21 mouse cellular contexts compared by ENCODE assay signal in genomic region chr7:128244410-128245025, GRCm38 (mm10). TPM values are rescaled to one million over a fixed set of nuclear protein-coding genes. Genes with fewer than 3 reads are reported as not detected.
A peak's percentile ranks its signal among the peaks of the same experiment; 100 is the strongest.
DNase-seq lines count a peak whose midpoint lies in the region; ATAC-seq and TF ChIP-seq lines count a peak whose summit lies in the region.
"Had no signal": no experiment of that assay in that cellular context is flagged by ENCODE, and none has a peak within 500 bp of the region (broad histone marks: within the 10 kb centered on the region; RNA-seq: fewer than 3 reads in every experiment).

No protein-coding gene starts in this region.

- H3K9me3 ChIP-seq in heart, embryonic 11.5 days (replicated peaks; ENCODE audit: control insufficient read depth, low read length), result no peaks in the 10 kb centered on the region
- no peaks in the 10 kb centered on the region for H3K9me3 ChIP-seq in embryonic facial prominence, embryonic 10.5 days
- H3K9me3 ChIP-seq: limb, embryonic 13.5 days had no signal

- H3K79me2 ChIP-seq in liver, adult 2 months (ENCODE audit: control insufficient read depth, insufficient read depth, low read length), result no peaks in the 10 kb centered on the region

- no peak overlapping the region for H3K4me2 ChIP-seq in heart, embryonic 11.5 days
- H3K4me2 ChIP-seq: limb, embryonic 13.5 days had no signal

- H3K27me3 ChIP-seq in heart, embryonic 11.5 days (ENCODE audit: control insufficient read depth, insufficient read depth, low read length), result no peaks in the 10 kb centered on the region
- H3K27me3 ChIP-seq in liver, adult 2 months (ENCODE audit: control insufficient read depth, insufficient read depth, low read length), result no peaks in the 10 kb centered on the region
- peaks cover 22% of the 10 kb centered on the region for H3K27me3 ChIP-seq in embryonic facial prominence, embryonic 10.5 days (replicated peaks; ENCODE audit: low read depth, poor library complexity, severe bottlenecking)
- H3K27me3 ChIP-seq: limb, embryonic 13.5 days had no signal

- ATAC-seq in heart, embryonic 11.5 days (replicated peaks; ENCODE audit: insufficient number of reproducible peaks, low FRiP score, low TSS enrichment), result no peak
- ATAC-seq: liver, postnatal 0 days had no signal

- peaks cover 19% of the 10 kb centered on the region for H3K4me1 ChIP-seq in heart, embryonic 11.5 days (ENCODE audit: control insufficient read depth, insufficient read depth, low read length)
- no peaks in the 10 kb centered on the region for H3K4me1 ChIP-seq in liver, adult 2 months (ENCODE audit: control insufficient read depth, insufficient read depth, low read length)
- peaks cover 66% of the 10 kb centered on the region for H3K4me1 ChIP-seq in embryonic facial prominence, embryonic 10.5 days

- no peak overlapping the region; the same call in 1 of the 2 replicates for H3K9ac ChIP-seq in heart, embryonic 11.5 days (ENCODE audit: low read depth, low read length)
- peak overlapping the region; percentile 54 for H3K9ac ChIP-seq in liver, adult 2 months (ENCODE audit: low read depth, low read length)
- H3K9ac ChIP-seq: limb, embryonic 13.5 days; liver, postnatal 0 days had no signal

- no peak for TF ChIP-seq CTCF in liver, adult 2 months (IDR thresholded peaks at IDR 0.05; ENCODE audit: low read depth, low read length)

- WGBS in heart, embryonic 11.5 days (ENCODE audit: insufficient replicate concordance), result 88% methylated on average over 18 of the region's 18 CpGs
- 90% methylated on average over 18 of the region's 18 CpGs for WGBS in liver, adult 2 months
- 84% methylated on average over 18 of the region's 18 CpGs for WGBS in embryonic facial prominence, embryonic 10.5 days

- no peak overlapping the region for H3K4me3 ChIP-seq in heart, embryonic 11.5 days (ENCODE audit: low read depth, low read length)
- H3K4me3 ChIP-seq in liver, adult 2 months (ENCODE audit: insufficient read depth, low read depth, low read length), result peak overlapping the region; percentile 31; the same call in 1 of the 2 replicates
- H3K4me3 ChIP-seq in embryonic facial prominence, embryonic 10.5 days, result no peak overlapping the region
- H3K4me3 ChIP-seq: limb, embryonic 13.5 days had no signal

- H3K36me3 ChIP-seq in heart, embryonic 11.5 days (ENCODE audit: control insufficient read depth, insufficient read depth, low read length), result peaks cover 24% of the 10 kb centered on the region
- H3K36me3 ChIP-seq in liver, adult 2 months (ENCODE audit: control insufficient read depth, insufficient read depth, low read length), result peaks cover 3% of the 10 kb centered on the region; the same call in 1 of the 2 replicates
- peaks cover 56% of the 10 kb centered on the region for H3K36me3 ChIP-seq in embryonic facial prominence, embryonic 10.5 days (replicated peaks)

- DNase-seq in heart, adult 11 months, result peak; percentile 93
- no peak for DNase-seq in liver, adult 2 months (ENCODE audit: extremely low read depth, low read depth, low spot score)
- DNase-seq in liver (no peak), 3T3-L1 (ENCODE audit: low read depth, low spot score) (peak; percentile 80)
- no peak for DNase-seq in embryonic facial prominence, embryonic 10.5 days (ENCODE audit: low spot score)
- no peak for DNase-seq in embryo, embryonic 10 days (ENCODE audit: low spot score)
- no peak for DNase-seq in thymus, postnatal 4 days
- DNase-seq: adrenal gland, postnatal 36 days; cerebellum, postnatal 10 days; liver, postnatal 0 days; retina, postnatal 1 day; thymus, adult 2 months had no signal

- H3K27ac ChIP-seq in heart, embryonic 11.5 days (ENCODE audit: low read depth, low read length), result no peak overlapping the region
- peak overlapping the region; percentile 27; the same call in 1 of the 2 replicates for H3K27ac ChIP-seq in liver, adult 2 months (replicated peaks; ENCODE audit: insufficient read depth, low read depth, low read length)
- peak overlapping the region; percentile 72; the same call in 1 of the 2 replicates for H3K27ac ChIP-seq in embryonic facial prominence, embryonic 10.5 days (replicated peaks)
- H3K27ac ChIP-seq: limb, embryonic 13.5 days had no signal

- no peak for TF ChIP-seq POLR2A in liver, adult 2 months (IDR thresholded peaks at IDR 0.05; ENCODE audit: extremely low read depth, insufficient read depth, low read length)

RNA-seq across cellular contexts. Expression of gene Tgfb1i1, which starts 2.1 kb away (rescaled TPM):
- 168 and 172 TPM in 2 replicates for polyA plus RNA-seq in heart, embryonic 11.5 days (2014; fragmentation: Nextera tagmentation; extraction: Ambion mirVana)
- total RNA-seq in liver, adult 2 months (2014; rRNA removed), result 0.65 and 1.1 TPM in 2 replicates
- 1.6 and 2.0 TPM in 2 replicates for polyA plus RNA-seq in liver, adult 2 months (2012; rRNA removed)
- polyA plus RNA-seq in embryonic facial prominence, embryonic 10.5 days (2016; fragmentation: Nextera tagmentation; extraction: Ambion mirVana), result 23.6 and 25.3 TPM in 2 replicates
- total RNA-seq: MEL had no signal

RNA-seq across cellular contexts. Expression of gene 9130023H24Rik, which starts 6.7 kb away (rescaled TPM):
- 6.6 and 7.9 TPM in 2 replicates for polyA plus RNA-seq in heart, embryonic 11.5 days (2014; fragmentation: Nextera tagmentation; extraction: Ambion mirVana)
- total RNA-seq in liver, adult 2 months (2014; rRNA removed), result 1.8 and 2.4 TPM in 2 replicates
- 0.91 and 1.4 TPM in 2 replicates for polyA plus RNA-seq in liver, adult 2 months (2012; rRNA removed)
- 9.2 and 10.4 TPM in 2 replicates for polyA plus RNA-seq in embryonic facial prominence, embryonic 10.5 days (2016; fragmentation: Nextera tagmentation; extraction: Ambion mirVana)

RNA-seq across cellular contexts. Expression of gene Armc5, which starts 7.4 kb away (rescaled TPM):
- polyA plus RNA-seq in heart, embryonic 11.5 days (2014; fragmentation: Nextera tagmentation; extraction: Ambion mirVana), result 7.7 and 8.7 TPM in 2 replicates
- 2.1 and 3.2 TPM in 2 replicates for total RNA-seq in liver, adult 2 months (2014; rRNA removed)
- 11.3 and 12.7 TPM in 2 replicates for polyA plus RNA-seq in liver, adult 2 months (2012; rRNA removed)
- polyA plus RNA-seq in embryonic facial prominence, embryonic 10.5 days (2016; fragmentation: Nextera tagmentation; extraction: Ambion mirVana), result 17.5 and 19.1 TPM in 2 replicates

RNA-seq across cellular contexts. Expression of gene Slc5a2, which starts 20.9 kb away (rescaled TPM):
- 0.83 TPM in 1 of 2 replicates, not detected in the other for polyA plus RNA-seq in heart, embryonic 11.5 days (2014; fragmentation: Nextera tagmentation; extraction: Ambion mirVana)
- 0.07 TPM in 1 of 2 replicates, not detected in the other for total RNA-seq in liver, adult 2 months (2014; rRNA removed)
- polyA plus RNA-seq in liver, adult 2 months (2012; rRNA removed), result not detected in 2 replicates
- polyA plus RNA-seq in embryonic facial prominence, embryonic 10.5 days (2016; fragmentation: Nextera tagmentation; extraction: Ambion mirVana), result 0.10 and 0.28 TPM in 2 replicates
- total RNA-seq: adrenal gland, postnatal 36 days; gastrocnemius, adult 8-10 months; neutrophil, adult 5-6 weeks had no signal
- polyA plus RNA-seq: intestine, embryonic 14.5 days; large intestine, adult 2 months had no signal

RNA-seq across cellular contexts. Expression of gene Cox6a2, which starts 38.3 kb away (rescaled TPM):
- 543 and 571 TPM in 2 replicates for polyA plus RNA-seq in heart, embryonic 11.5 days (2014; fragmentation: Nextera tagmentation; extraction: Ambion mirVana)
- 0.28 TPM in 1 of 2 replicates, not detected in the other for total RNA-seq in liver, adult 2 months (2014; rRNA removed)
- 0.18 and 0.45 TPM in 2 replicates for polyA plus RNA-seq in liver, adult 2 months (2012; rRNA removed)
- 0.39 TPM in 1 of 2 replicates, not detected in the other for polyA plus RNA-seq in embryonic facial prominence, embryonic 10.5 days (2016; fragmentation: Nextera tagmentation; extraction: Ambion mirVana)
- total RNA-seq: neutrophil, adult 5-6 weeks had no signal
- polyA plus RNA-seq: forebrain, embryonic 11.5 days; intestine, embryonic 14.5 days; kidney, embryonic 14.5 days had no signal

Comparison
In these comparisons a context has a peak if more than half of its experiments do, and no peak if none do; other contexts are left out.
1. DNase-seq: peak in heart, adult 11 months (single experiment) and 3T3-L1 (single experiment); none in liver, adult 2 months (single experiment), liver (single experiment), embryonic facial prominence, embryonic 10.5 days (single experiment), embryo, embryonic 10 days (single experiment) and thymus, postnatal 4 days (single experiment).